Mouse (Mus musculus): ENCODE data around the gene Trpm1.

- TF ChIP-seq CTCF (IDR thresholded peaks at IDR 0.05) (no peak), EP300 (IDR thresholded peaks at IDR 0.05) (peak; percentile 60)
Measured at GRCm38 (mm10) chr7:64249715-64250114, 96.1 kb downstream of the Trpm1 start.

Data from lung, postnatal 0 days (tissue).